Mouse (Mus musculus) ovary, postnatal 10 days (tissue): ENCODE results near the gene Ky.

Experiments used
- DNase-seq: peaks from one replicate; pipeline ENCODE4 v3.0.0; 2022; ENCODE audit warnings: low spot score

Ky gene

DNA sequence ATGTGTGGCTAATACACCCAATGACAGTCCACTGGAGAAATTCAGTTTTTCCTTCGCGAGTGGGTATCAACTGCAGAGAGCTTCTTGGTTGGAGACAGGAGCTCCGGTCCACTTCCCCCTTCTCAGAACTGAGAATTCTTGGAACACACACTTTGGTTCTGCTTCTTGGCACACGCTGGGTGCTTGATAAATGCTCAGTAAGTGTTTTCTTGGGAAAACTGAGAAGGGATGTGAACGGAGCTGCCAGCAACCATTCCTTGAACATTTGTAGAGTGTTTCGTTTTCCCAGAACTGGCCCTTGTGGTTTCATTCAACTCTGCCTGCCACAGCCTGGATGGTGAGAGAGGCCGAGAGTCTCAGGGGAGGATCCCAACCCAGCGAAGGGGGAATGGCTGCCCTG is 43.7 kb downstream of the Ky start:
- no peak for DNase-seq

DNA sequence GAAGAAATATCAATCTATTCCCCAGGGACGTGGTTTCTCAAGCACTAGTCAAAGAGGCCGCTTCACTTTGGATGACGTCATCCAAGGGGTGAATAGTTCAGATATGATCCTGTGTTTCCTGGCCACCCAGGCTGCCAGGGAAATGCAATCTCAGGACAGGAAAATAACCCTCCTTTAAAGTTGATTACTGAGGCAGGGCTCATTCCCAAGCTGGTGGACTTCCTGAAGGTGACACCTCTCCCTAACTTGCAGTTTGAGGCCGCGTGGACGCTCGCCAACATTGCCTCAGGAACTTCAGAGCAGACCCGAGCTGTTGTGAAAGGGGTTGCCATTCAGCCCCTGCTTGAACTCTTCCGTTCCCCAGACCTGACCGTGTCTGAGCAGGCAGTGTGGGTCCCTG is 46.2 kb downstream of the Ky start:
- DNase-seq = no peak

DNA sequence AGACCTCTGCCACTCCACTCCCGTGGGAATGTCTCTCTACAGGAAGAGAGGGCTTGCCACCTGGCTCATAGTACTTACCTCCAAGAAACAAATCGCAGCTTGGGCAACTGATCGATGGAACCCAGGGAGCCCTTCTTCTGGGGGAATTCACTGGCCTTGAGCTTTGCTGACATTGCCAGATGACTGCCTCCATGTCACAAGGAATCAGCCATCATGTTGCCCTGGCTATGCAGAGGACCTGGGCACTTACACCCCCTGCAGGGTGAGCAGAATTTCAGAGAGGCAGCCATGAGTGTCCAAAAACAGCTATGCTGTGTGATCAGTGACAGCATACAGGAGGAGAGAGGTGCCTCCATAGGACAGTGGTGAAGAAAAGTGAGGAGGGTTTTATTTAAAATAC is 48.2 kb downstream of the Ky start:
- DNase-seq = no peak

DNA sequence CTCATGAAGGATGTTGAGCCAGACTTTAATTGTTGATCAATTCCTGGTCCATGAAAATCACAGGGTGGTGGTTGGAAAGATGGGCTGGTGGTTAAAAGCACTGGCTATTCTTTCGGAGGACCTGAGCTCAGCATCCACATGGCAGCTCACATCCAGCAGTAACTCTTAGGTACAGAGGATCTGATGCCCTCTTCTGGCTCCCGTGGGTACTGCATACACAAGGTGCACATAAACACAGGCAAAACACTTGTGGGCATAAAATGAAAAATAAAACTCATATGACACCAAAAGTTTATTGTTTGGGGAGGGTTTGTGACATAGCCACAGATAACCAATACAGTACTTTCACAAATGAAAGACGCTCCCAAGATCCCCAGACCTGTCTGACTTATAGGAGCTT is 52.9 kb downstream of the Ky start:
- DNase-seq = no peak

DNA sequence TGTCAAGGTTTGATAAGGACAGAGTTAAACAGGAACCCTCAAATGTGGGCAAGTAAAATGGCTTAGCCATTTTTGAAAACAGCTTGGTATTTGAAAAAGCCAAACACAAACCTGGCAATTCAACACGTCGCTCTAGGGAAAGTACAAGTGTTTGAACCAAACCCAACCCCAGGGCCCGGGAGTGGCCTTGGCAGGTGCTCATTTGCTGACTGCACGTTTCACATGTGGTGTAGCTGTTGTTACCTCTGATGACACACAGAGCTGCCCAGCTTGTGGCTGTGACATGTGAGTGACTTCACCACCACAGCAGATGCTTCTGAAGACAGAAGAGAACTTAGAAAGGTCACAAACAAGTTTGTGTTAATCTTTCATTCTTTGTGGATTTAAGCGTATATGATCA is 67.3 kb downstream of the Ky start:
- no peak for DNase-seq

DNA sequence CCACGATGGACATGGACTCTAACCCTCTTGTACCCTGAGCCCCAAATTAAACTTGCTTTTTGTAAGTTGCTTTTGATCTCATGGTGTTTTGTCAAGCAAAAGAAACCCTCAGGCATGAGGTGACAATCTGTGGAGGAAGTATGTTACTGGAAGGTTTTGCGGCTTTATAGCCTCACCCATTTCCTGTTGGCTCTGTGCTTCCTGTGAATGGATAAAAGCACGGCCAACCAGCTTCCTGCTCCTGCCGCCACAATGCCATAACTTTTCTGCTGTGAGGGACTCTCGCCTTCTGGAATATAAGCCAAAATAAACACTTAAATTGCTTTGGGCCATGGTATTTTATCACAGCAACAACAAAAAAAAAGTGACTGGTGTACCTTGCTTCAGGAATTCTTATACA is 71.9 kb downstream of the Ky start:
- DNase-seq = no peak

DNA sequence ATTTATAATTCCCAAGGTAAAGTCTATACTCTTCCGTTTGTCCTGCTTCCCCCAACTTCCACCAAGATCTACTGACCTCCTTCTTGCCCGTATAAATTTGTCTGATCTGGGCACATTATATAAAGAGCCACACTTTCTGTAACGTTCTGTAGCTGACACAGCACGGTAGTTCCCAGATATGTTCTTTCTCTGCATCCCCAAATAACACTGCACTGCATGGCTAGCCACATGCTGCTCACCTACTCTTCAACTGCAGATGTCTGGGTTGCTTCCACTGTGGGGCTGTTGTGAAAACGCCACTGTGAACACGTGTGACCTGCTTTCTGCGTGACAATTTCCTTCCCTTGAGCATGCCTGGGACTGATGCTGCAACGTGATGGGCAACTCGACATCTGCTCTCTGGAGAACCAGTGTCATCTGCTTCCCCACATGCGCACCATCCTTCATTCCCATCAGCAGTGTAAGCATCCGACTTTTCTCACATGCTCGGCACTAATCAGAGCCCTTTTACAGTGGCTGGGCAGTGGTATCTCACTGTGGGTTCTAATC is 76.4 kb downstream of the Ky start:
- DNase-seq = no peak

DNA sequence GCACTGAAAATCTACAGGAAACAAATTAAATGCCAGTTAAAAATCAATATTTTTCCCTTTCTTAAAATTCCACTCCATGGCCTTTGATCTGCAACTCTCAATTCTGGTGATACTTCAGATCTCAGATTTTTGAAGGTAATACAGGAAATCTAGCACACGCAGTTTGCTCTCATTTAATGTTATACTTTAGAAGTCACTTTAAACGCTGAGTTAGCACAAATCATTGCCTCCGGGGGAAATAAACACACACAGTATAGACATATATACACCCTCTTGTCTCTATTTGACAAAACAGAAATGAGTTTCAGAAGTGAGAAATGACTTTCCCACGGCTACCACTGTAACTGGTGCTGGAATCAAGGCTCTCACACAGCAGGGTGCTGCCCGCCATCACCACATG is 81.8 kb downstream of the Ky start:
- DNase-seq = no peak

DNA sequence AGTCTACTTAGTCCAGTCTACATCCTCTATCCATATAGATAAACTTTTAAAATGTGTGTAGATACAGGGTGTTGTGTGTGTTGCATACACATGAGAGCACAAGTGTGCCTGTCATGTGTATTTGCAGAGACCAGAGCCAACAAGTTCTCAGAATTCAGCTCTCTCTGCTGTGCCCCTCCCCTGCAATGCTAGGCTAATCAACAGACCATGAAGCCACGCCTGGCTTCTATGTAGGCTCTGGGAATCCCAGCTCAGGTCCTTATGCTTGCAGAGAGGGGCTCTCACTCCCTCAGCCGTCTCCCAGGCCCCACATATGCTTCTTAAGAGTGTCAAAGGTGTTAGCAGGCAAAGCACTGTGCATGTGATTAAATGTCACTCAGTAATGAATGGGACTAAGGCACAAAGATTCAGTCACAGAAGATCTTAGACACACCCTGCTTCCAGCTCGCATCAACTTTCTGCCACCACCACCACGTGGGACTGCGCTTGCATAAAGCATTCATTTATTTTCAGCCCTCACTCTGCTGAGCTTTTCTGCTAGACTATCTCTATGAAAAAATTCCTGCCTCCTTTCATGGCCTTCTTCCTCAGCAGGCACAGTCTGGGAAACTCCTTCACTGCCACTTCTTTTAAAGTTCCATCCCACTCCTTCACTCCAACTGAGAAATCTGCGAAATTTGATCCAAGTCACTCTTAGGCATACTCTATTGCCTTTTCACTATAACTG is 89.3 kb downstream of the Ky start:
- no peak for DNase-seq
